Mouse (Mus musculus): ENCODE measurements around the gene Rplp2.

- TF ChIP-seq CTCF (conservative IDR thresholded peaks at IDR 0.05; ENCODE audit: insufficient read depth, insufficient read length, low read depth, low read length): no peak
- no peak for TF ChIP-seq POLR2A (IDR thresholded peaks at IDR 0.05; ENCODE audit: low read depth, low read length)
Measured at GRCm38 (mm10) chr7:141471236-141471635, 24.1 kb downstream of the Rplp2 start.
